Mouse (Mus musculus) embryonic fibroblast, embryonic 13.5 days (primary cell): ENCODE results near the gene Mrpl39.

Experiments used
- CTCF ChIP-seq: IDR thresholded peaks from 2 replicates; pipeline ENCODE4 v1.5.1; 2011; ENCODE audit warnings: mild to moderate bottlenecking, control low read depth, low read length, moderate library complexity, borderline replicate concordance; ENCODE audit not compliant: insufficient read depth
- POLR2A ChIP-seq: IDR thresholded peaks from 2 replicates; pipeline ENCODE4 v1.6.1; 2011; ENCODE audit warnings: low read depth, mild to moderate bottlenecking, control low read depth, low read length, moderate library complexity

GRCm38 (mm10) chr16:84720670-84721069 lies 14.9 kb downstream of the Mrpl39 start:
- TF ChIP-seq CTCF (no peak), POLR2A (no peak)
